Comparison of ENCODE assay signal across 16 mouse cellular contexts in the genomic region with DNA sequence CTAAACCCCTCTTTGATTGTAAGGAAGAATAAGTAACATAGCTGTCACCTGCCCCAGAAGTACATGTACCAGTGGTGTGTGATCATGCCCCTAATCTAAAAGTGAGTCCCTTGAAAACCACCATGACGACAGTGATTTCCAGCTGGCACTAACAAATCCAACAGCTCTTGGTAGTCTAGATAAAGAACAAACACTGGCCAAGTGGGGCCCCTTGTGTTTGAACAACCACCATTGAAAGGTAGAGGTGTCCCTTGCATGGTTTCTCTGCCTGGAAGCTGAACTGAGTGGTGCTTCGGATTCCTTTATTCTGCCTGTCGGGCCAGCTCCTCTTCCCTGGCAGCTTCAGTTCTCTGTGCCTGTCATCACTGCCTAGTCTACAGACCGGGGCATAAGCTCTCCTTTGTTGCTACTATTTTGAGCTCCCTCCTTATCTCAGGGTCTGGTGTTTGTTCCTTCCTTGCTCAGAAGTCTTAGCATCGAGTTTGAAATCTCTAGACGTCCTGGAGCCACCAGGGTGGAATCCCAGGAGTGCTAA.
DNase-seq lines count a peak whose midpoint lies in the region; ATAC-seq and TF ChIP-seq lines count a peak whose summit lies in the region.
"Had no signal": no experiment of that assay in that cellular context is flagged by ENCODE, and none has a peak within 500 bp of the region (broad histone marks: within the 10 kb centered on the region; RNA-seq: fewer than 3 reads in every experiment).

No protein-coding gene starts in this region.

- no peak for ATAC-seq in kidney, postnatal 0 days (replicated peaks; ENCODE audit: low FRiP score, low read depth)
- ATAC-seq in heart, embryonic 11.5 days (replicated peaks; ENCODE audit: insufficient number of reproducible peaks, low FRiP score, low TSS enrichment), result peak; percentile 46
- ATAC-seq in heart, postnatal 0 days (ENCODE audit: insufficient read depth, low read depth), result peak; percentile 78
- ATAC-seq: forebrain, embryonic 13.5 days; intestine, embryonic 15.5 days had no signal

- no peaks in the 10 kb centered on the region for H3K9me3 ChIP-seq in kidney, postnatal 0 days (replicated peaks; ENCODE audit: low read length)
- no peaks in the 10 kb centered on the region for H3K9me3 ChIP-seq in heart, embryonic 11.5 days (replicated peaks; ENCODE audit: control insufficient read depth, low read length)
- H3K9me3 ChIP-seq in heart, postnatal 0 days (replicated peaks; ENCODE audit: control insufficient read depth, low read length), result no peaks in the 10 kb centered on the region
- H3K9me3 ChIP-seq: forebrain, embryonic 13.5 days; intestine, embryonic 15.5 days; limb, embryonic 13.5 days; liver, embryonic 15.5 days; neural tube, embryonic 12.5 days had no signal

- WGBS in kidney, postnatal 0 days, result 54% methylated on average over 6 of the region's 6 CpGs
- WGBS in heart, embryonic 11.5 days (ENCODE audit: insufficient replicate concordance), result 8% methylated on average over 6 of the region's 6 CpGs
- 7% methylated on average over 6 of the region's 6 CpGs for WGBS in heart, postnatal 0 days

- no peaks in the 10 kb centered on the region for H3K36me3 ChIP-seq in kidney, postnatal 0 days (ENCODE audit: insufficient read depth, low read length)
- no peaks in the 10 kb centered on the region for H3K36me3 ChIP-seq in heart, embryonic 11.5 days (ENCODE audit: control insufficient read depth, insufficient read depth, low read length)
- H3K36me3 ChIP-seq in heart, postnatal 0 days (replicated peaks; ENCODE audit: control insufficient read depth, insufficient read depth, low read length), result no peaks in the 10 kb centered on the region
- H3K36me3 ChIP-seq: intestine, embryonic 15.5 days; limb, embryonic 13.5 days; liver, embryonic 15.5 days; neural tube, embryonic 12.5 days had no signal

- H3K4me3 ChIP-seq in kidney, postnatal 0 days (replicated peaks; ENCODE audit: low read depth, low read length), result no peak overlapping the region
- no peak overlapping the region for H3K4me3 ChIP-seq in heart, embryonic 11.5 days (ENCODE audit: low read depth, low read length)
- no peak overlapping the region for H3K4me3 ChIP-seq in heart, postnatal 0 days (ENCODE audit: low read depth, low read length)
- H3K4me3 ChIP-seq: forebrain, embryonic 13.5 days; intestine, embryonic 15.5 days; limb, embryonic 13.5 days; liver, embryonic 15.5 days; neural tube, embryonic 12.5 days had no signal

- DNase-seq in kidney, postnatal 0 days (ENCODE audit: low spot score), result no peak
- no peak for DNase-seq in kidney, postnatal 14 days
- DNase-seq in heart, postnatal 0 days (ENCODE audit: low spot score), result peak; percentile 63
- peak; percentile 42 for DNase-seq in lung, postnatal 36 days
- DNase-seq in frontal cortex, postnatal 36 days (ENCODE audit: low spot score in 2 of 2), result no peak
- no peak for DNase-seq in embryo, embryonic 10.5 days (ENCODE audit: low spot score)
- DNase-seq: cerebellum, adult 8-10 months; layer of hippocampus, adult 9-11 months; thymus, postnatal 14 days had no signal

- H3K27ac ChIP-seq in kidney, postnatal 0 days, result 0 out of 2 replicates have a peak overlapping the region, but pooled peaks have one; percentile 14
- peak overlapping the region; percentile 52 for H3K27ac ChIP-seq in heart, embryonic 11.5 days (ENCODE audit: low read depth, low read length)
- peak overlapping the region; percentile 21; the same call in 1 of the 2 replicates for H3K27ac ChIP-seq in heart, postnatal 0 days (ENCODE audit: low read depth)
- H3K27ac ChIP-seq: forebrain, embryonic 13.5 days; hindbrain, embryonic 14.5 days; intestine, embryonic 15.5 days; limb, embryonic 13.5 days; liver, embryonic 15.5 days; neural tube, embryonic 12.5 days had no signal

- H3K4me1 ChIP-seq in kidney, postnatal 0 days (replicated peaks; ENCODE audit: insufficient read depth, low read length), result no peaks in the 10 kb centered on the region
- H3K4me1 ChIP-seq in heart, embryonic 11.5 days (ENCODE audit: control insufficient read depth, insufficient read depth, low read length), result peaks cover 24% of the 10 kb centered on the region
- peaks cover 10% of the 10 kb centered on the region for H3K4me1 ChIP-seq in heart, postnatal 0 days (ENCODE audit: control insufficient read depth, insufficient read depth)
- H3K4me1 ChIP-seq: forebrain, embryonic 13.5 days; intestine, embryonic 15.5 days; limb, embryonic 13.5 days; liver, embryonic 15.5 days; neural tube, embryonic 12.5 days had no signal

- H3K27me3 ChIP-seq in kidney, postnatal 0 days (ENCODE audit: insufficient read depth, low read length), result no peaks in the 10 kb centered on the region
- peaks cover 9% of the 10 kb centered on the region; the same call in 1 of the 2 replicates for H3K27me3 ChIP-seq in heart, embryonic 11.5 days (ENCODE audit: control insufficient read depth, insufficient read depth, low read length)
- no peaks in the 10 kb centered on the region for H3K27me3 ChIP-seq in heart, postnatal 0 days (ENCODE audit: control insufficient read depth, insufficient read depth, low read length)
- H3K27me3 ChIP-seq: forebrain, embryonic 13.5 days; intestine, embryonic 15.5 days; limb, embryonic 13.5 days; liver, embryonic 15.5 days; neural tube, embryonic 12.5 days had no signal

- no peak overlapping the region for H3K4me2 ChIP-seq in kidney, postnatal 0 days (ENCODE audit: low read length)
- H3K4me2 ChIP-seq in heart, embryonic 11.5 days, result peak overlapping the region; percentile 31; the same call in 1 of the 2 replicates
- no peak overlapping the region for H3K4me2 ChIP-seq in heart, postnatal 0 days (ENCODE audit: low read depth, low read length)
- H3K4me2 ChIP-seq: forebrain, embryonic 13.5 days; hindbrain, embryonic 14.5 days; intestine, embryonic 15.5 days; limb, embryonic 13.5 days; liver, embryonic 15.5 days; neural tube, embryonic 12.5 days had no signal

- TF ChIP-seq CTCF in kidney, postnatal 0 days (IDR thresholded peaks at IDR 0.05; ENCODE audit: low read depth), result no peak
- TF ChIP-seq CTCF in heart, postnatal 0 days (IDR thresholded peaks at IDR 0.05; ENCODE audit: low read depth), result no peak

- no peak for TF ChIP-seq EP300 in heart, postnatal 0 days (IDR thresholded peaks at IDR 0.05; ENCODE audit: low read depth)

- no peak overlapping the region for H3K9ac ChIP-seq in kidney, postnatal 0 days (ENCODE audit: low read depth, low read length)
- no peak overlapping the region for H3K9ac ChIP-seq in heart, embryonic 11.5 days (ENCODE audit: low read depth, low read length)
- no peak overlapping the region for H3K9ac ChIP-seq in heart, postnatal 0 days (replicated peaks; ENCODE audit: low read depth, low read length)
- H3K9ac ChIP-seq: forebrain, embryonic 13.5 days; hindbrain, embryonic 14.5 days; intestine, embryonic 15.5 days; limb, embryonic 13.5 days; liver, embryonic 15.5 days; neural tube, embryonic 12.5 days had no signal

Comparison
In these comparisons a context has a peak if more than half of its experiments do, and no peak if none do; other contexts are left out.
1. DNase-seq: peak in heart, postnatal 0 days (single experiment) and lung, postnatal 36 days (single experiment); none in kidney, postnatal 0 days (single experiment), kidney, postnatal 14 days (single experiment), frontal cortex, postnatal 36 days (0 of 2) and embryo, embryonic 10.5 days (single experiment).
2. Peak in every context shown above with its lines, with median percentiles within 50 percentile points of each other: H3K27ac ChIP-seq.